Mouse (Mus musculus): ENCODE results near the gene Tmcc1. TPM values are rescaled to one million over a fixed set of nuclear protein-coding genes. Genes with fewer than 3 reads are reported as not detected.

Gene Tmcc1
- total RNA-seq, 2 experiments from 2014 or later: 70.3 to 80.1 TPM

GRCm38 (mm10) chr6:116000851-116001250 is 192.4 kb downstream of the Tmcc1 start:
- no peak for DNase-seq (ENCODE audit: low spot score in 2 of 2)

GRCm38 (mm10) chr6:115999227-115999626 is 194.1 kb downstream of the Tmcc1 start:
- intact Hi-C loops (cut with DNase I): no loop called here
- DNase-seq (ENCODE audit: low spot score in 2 of 2): no peak

More at GRCm38 (mm10) chr6:116000851-116001250, 192.4 kb downstream of the Tmcc1 start:
- intact Hi-C loops (cut with DNase I): no loop called here

GRCm38 (mm10) chr6:115998758-115999157 is 194.5 kb downstream of the Tmcc1 start:
- intact Hi-C loops (cut with DNase I): no loop called here
- DNase-seq (ENCODE audit: low spot score in 2 of 2): no peak

GRCm38 (mm10) chr6:115997726-115998311 is 195.5 kb downstream of the Tmcc1 start:
- intact Hi-C loops (cut with DNase I): no loop called here
- DNase-seq (ENCODE audit: low spot score in 2 of 2): no peak

- intact Hi-C loops (cut with DNase I): no loop called here
Measured at GRCm38 (mm10) chr6:115996171-115996851, 197.0 kb downstream of the Tmcc1 start.

GRCm38 (mm10) chr6:115995531-115995941 is 197.8 kb downstream of the Tmcc1 start:
- no peak for DNase-seq (ENCODE audit: low spot score in 2 of 2)
- intact Hi-C loops (cut with DNase I): loop anchor here (2.0 kb wide), 1 partner anchor 95 kb away; no protein-coding TSS in a partner anchor

More at GRCm38 (mm10) chr6:115996171-115996851, 197.0 kb downstream of the Tmcc1 start:
- DNase-seq (ENCODE audit: low spot score in 2 of 2): peak in 1 of 2 experiments; percentile 72

GRCm38 (mm10) chr6:115994877-115995520 is 198.3 kb downstream of the Tmcc1 start, which contains the start of gene Plxnd1:
Plxnd1 (minus strand) TSS chr6:115995005.
- intact Hi-C loops (cut with DNase I): loop anchor here (2.0 to 5.0 kb wide), 2 partner anchors 94 to 143 kb away; partner anchors contain the start of genes Ift122 and Mbd4
- DNase-seq (ENCODE audit: low spot score in 2 of 2): peak; percentile 80 to 84

- intact Hi-C loops (cut with DNase I): loop anchor here (2.0 to 5.0 kb wide), 2 partner anchors 94 to 142 kb away; partner anchors contain the start of genes Ift122 and Mbd4
- DNase-seq (ENCODE audit: low spot score in 2 of 2): no peak
Measured at GRCm38 (mm10) chr6:115994146-115994876, 199.0 kb downstream of the Tmcc1 start.

GRCm38 (mm10) chr6:115993463-115994145 is 199.7 kb downstream of the Tmcc1 start:
- intact Hi-C loops (cut with DNase I): loop anchor here (2.0 to 5.0 kb wide), 2 partner anchors 93 to 141 kb away; partner anchors contain the start of genes Ift122 and Mbd4

GRCm38 (mm10) chr6:115992981-115993380 is 200.3 kb downstream of the Tmcc1 start:
- intact Hi-C loops (cut with DNase I): loop anchor here (5.0 kb wide), 1 partner anchor 141 kb away; the partner anchor contains the start of genes Ift122 and Mbd4
- DNase-seq (ENCODE audit: low spot score in 2 of 2): no peak

More at GRCm38 (mm10) chr6:115993463-115994145, 199.7 kb downstream of the Tmcc1 start:
- DNase-seq (ENCODE audit: low spot score in 2 of 2): no peak

GRCm38 (mm10) chr6:115991881-115992620 is 201.2 kb downstream of the Tmcc1 start:
- intact Hi-C loops (cut with DNase I): loop anchor here (2.0 to 5.0 kb wide), 2 partner anchors 77 to 140 kb away; partner anchors contain the start of genes Ift122 and Mbd4
- no peak for DNase-seq (ENCODE audit: low spot score in 2 of 2)

- intact Hi-C loops (cut with DNase I): loop anchor here (2.0 to 5.0 kb wide), 2 partner anchors 76 to 139 kb away; partner anchors contain the start of genes Ift122 and Mbd4
- DNase-seq (ENCODE audit: low spot score in 2 of 2): no peak
Measured at GRCm38 (mm10) chr6:115991108-115991880, 202.0 kb downstream of the Tmcc1 start.

- intact Hi-C loops (cut with DNase I): loop anchor here (2.0 to 5.0 kb wide), 2 partner anchors 76 to 138 kb away; partner anchors contain the start of genes Ift122 and Mbd4
- no peak for DNase-seq (ENCODE audit: low spot score in 2 of 2)
Measured at GRCm38 (mm10) chr6:115990479-115990878, 202.8 kb downstream of the Tmcc1 start.

- intact Hi-C loops (cut with DNase I): loop anchor here (2.0 to 5.0 kb wide), 2 partner anchors 75 to 138 kb away; partner anchors contain the start of genes Ift122 and Mbd4
- peak in 1 of 2 experiments; percentile 77 for DNase-seq (ENCODE audit: low spot score in 2 of 2)
Measured at GRCm38 (mm10) chr6:115990056-115990455, 203.2 kb downstream of the Tmcc1 start.

- intact Hi-C loops (cut with DNase I): loop anchor here (2.0 to 5.0 kb wide), 2 partner anchors 75 to 137 kb away; partner anchors contain the start of genes Ift122 and Mbd4
- peak; percentile 59 to 82 for DNase-seq (ENCODE audit: low spot score in 2 of 2)
Measured at GRCm38 (mm10) chr6:115989607-115990006, 203.7 kb downstream of the Tmcc1 start.

- DNase-seq (ENCODE audit: low spot score in 2 of 2): no peak
- intact Hi-C loops (cut with DNase I): no loop called here
Measured at GRCm38 (mm10) chr6:115989032-115989431, 204.3 kb downstream of the Tmcc1 start.

Measured in left cerebral cortex, postnatal 25 days (tissue).